Mouse (Mus musculus): ENCODE results near the gene Zfhx3.

- TF ChIP-seq CTCF (IDR thresholded peaks at IDR 0.05; ENCODE audit: low read depth, low read length) (no peak), TAL1 (conservative IDR thresholded peaks at IDR 0.05; ENCODE audit: low read depth, low read length) (no peak), GATA2 (IDR thresholded peaks at IDR 0.05; ENCODE audit: borderline replicate concordance, low read depth, low read length) (no peak), GATA1 (IDR thresholded peaks at IDR 0.05; ENCODE audit: borderline replicate concordance, low read length) (no peak), POLR2AphosphoS5 (IDR thresholded peaks at IDR 0.05; ENCODE audit: insufficient replicate concordance, low read depth, low read length) (no peak)
Measured at GRCm38 (mm10) chr8:108599003-108599402, 656.6 kb downstream of the Zfhx3 start.
